Mouse (Mus musculus): Measurements from ENCODE around the gene Cfap74.

- no peak for TF ChIP-seq GATA1 (IDR thresholded peaks at IDR 0.05; ENCODE audit: low read length)
- TF ChIP-seq TAL1 (IDR thresholded peaks at IDR 0.05; ENCODE audit: low read length), result no peak
These were observed 4.8 kb downstream of the Cfap74 start for GRCm38 (mm10) chr4:155413641-155414335.
